Mouse (Mus musculus): ENCODE results near the gene Macrod1. TPM values are rescaled to one million over a fixed set of nuclear protein-coding genes. Genes with fewer than 3 reads are reported as not detected.
A peak's percentile ranks its signal among the peaks of the same experiment; 100 is the strongest.
"Not testable (repeated sequence)": the region's sequence is repeated elsewhere in the genome, so short reads cannot be mapped to it uniquely, and the experiment has no call there.

Macrod1 gene
- total and polyA plus RNA-seq, 3 experiments, result 0.60 TPM; not detected in 2

- no peak for ATAC-seq (ENCODE audit: extremely low read depth, insufficient number of reproducible peaks, low FRiP score, poor library complexity, severe bottlenecking)
These were observed 17.4 kb upstream of the Macrod1 start for GRCm38 (mm10) chr19:7039088-7039720.

GRCm38 (mm10) chr19:7039841-7040636 lies 16.6 kb upstream of the Macrod1 start, which contains the start of gene Stip1:
Stip1 (minus strand) TSS chr19:7039967.
- Histone ChIP-seq H3K9me3 (replicated peaks) (no peaks in the 10 kb centered on the region), H3K4me3 (ENCODE audit: low read depth, low read length) (peak within 1 kb of the TSS; percentile 85), H3K36me3 (replicated peaks) (peaks cover 33% of the 10 kb centered on the region), H3K27me3 (ENCODE audit: insufficient read depth, low read length) (peaks cover 14% of the 10 kb centered on the region; the same call in 1 of the 2 replicates), H3K4me1 (ENCODE audit: insufficient read depth, low read depth, low read length) (peaks cover 38% of the 10 kb centered on the region)
- no peak for TF ChIP-seq GATA2 (IDR thresholded peaks at IDR 0.05; ENCODE audit: borderline replicate concordance, low read depth, low read length)
- ATAC-seq (ENCODE audit: extremely low read depth, insufficient number of reproducible peaks, low FRiP score, poor library complexity, severe bottlenecking) (peak; percentile 97), DNase-seq (ENCODE audit: low spot score) (peak; percentile 100)

More at GRCm38 (mm10) chr19:7039088-7039720, 17.4 kb upstream of the Macrod1 start:
- H3K4me3 ChIP-seq (ENCODE audit: low read depth, low read length), result peak overlapping the region; percentile 85
- TF ChIP-seq TAL1 (conservative IDR thresholded peaks at IDR 0.05; ENCODE audit: low read depth, low read length) (no peak), POLR2AphosphoS5 (IDR thresholded peaks at IDR 0.05; ENCODE audit: insufficient replicate concordance, low read depth, low read length) (no peak), GATA2 (IDR thresholded peaks at IDR 0.05; ENCODE audit: borderline replicate concordance, low read depth, low read length) (no peak), CTCF (IDR thresholded peaks at IDR 0.05; ENCODE audit: low read depth, low read length) (no peak), GATA1 (IDR thresholded peaks at IDR 0.05; ENCODE audit: borderline replicate concordance, low read length) (no peak)
- DNase-seq (ENCODE audit: low spot score), result peak; percentile 52
- peaks cover 38% of the 10 kb centered on the region for H3K4me1 ChIP-seq (ENCODE audit: insufficient read depth, low read depth, low read length)
- peaks cover 8% of the 10 kb centered on the region; the same call in 1 of the 2 replicates for H3K27me3 ChIP-seq (ENCODE audit: insufficient read depth, low read length)
- H3K9me3 ChIP-seq (replicated peaks), result no peaks in the 10 kb centered on the region
- peaks cover 40% of the 10 kb centered on the region for H3K36me3 ChIP-seq (replicated peaks)

GRCm38 (mm10) chr19:7040637-7041130 lies 15.9 kb upstream of the Macrod1 start:
- TF ChIP-seq GATA2 (IDR thresholded peaks at IDR 0.05; ENCODE audit: borderline replicate concordance, low read depth, low read length) (no peak), CTCF (IDR thresholded peaks at IDR 0.05; ENCODE audit: low read depth, low read length) (no peak), TAL1 (conservative IDR thresholded peaks at IDR 0.05; ENCODE audit: low read depth, low read length) (no peak), POLR2AphosphoS5 (IDR thresholded peaks at IDR 0.05; ENCODE audit: insufficient replicate concordance, low read depth, low read length) (no peak), GATA1 (IDR thresholded peaks at IDR 0.05; ENCODE audit: borderline replicate concordance, low read length) (no peak)
- DNase-seq (ENCODE audit: low spot score) (no peak), ATAC-seq (ENCODE audit: extremely low read depth, insufficient number of reproducible peaks, low FRiP score, poor library complexity, severe bottlenecking) (no peak)
- peaks cover 18% of the 10 kb centered on the region; the same call in 1 of the 2 replicates for H3K27me3 ChIP-seq (ENCODE audit: insufficient read depth, low read length)
- H3K4me1 ChIP-seq (ENCODE audit: insufficient read depth, low read depth, low read length), result peaks cover 35% of the 10 kb centered on the region
- H3K9me3 ChIP-seq (replicated peaks), result no peaks in the 10 kb centered on the region
- H3K36me3 ChIP-seq (replicated peaks), result peaks cover 26% of the 10 kb centered on the region
- H3K4me3 ChIP-seq (ENCODE audit: low read depth, low read length), result peak overlapping the region; percentile 85

- peaks cover 19% of the 10 kb centered on the region; the same call in 1 of the 2 replicates for H3K27me3 ChIP-seq (ENCODE audit: insufficient read depth, low read length)
- no peaks in the 10 kb centered on the region for H3K9me3 ChIP-seq (replicated peaks)
- H3K4me1 ChIP-seq (ENCODE audit: insufficient read depth, low read depth, low read length), result peaks cover 34% of the 10 kb centered on the region
- DNase-seq (ENCODE audit: low spot score) (no peak), ATAC-seq (ENCODE audit: extremely low read depth, insufficient number of reproducible peaks, low FRiP score, poor library complexity, severe bottlenecking) (no peak)
- no peak overlapping the region; the same call in 1 of the 2 replicates for H3K4me3 ChIP-seq (ENCODE audit: low read depth, low read length)
- H3K36me3 ChIP-seq (replicated peaks), result peaks cover 24% of the 10 kb centered on the region
- TF ChIP-seq CTCF (IDR thresholded peaks at IDR 0.05; ENCODE audit: low read depth, low read length) (no peak), TAL1 (conservative IDR thresholded peaks at IDR 0.05; ENCODE audit: low read depth, low read length) (no peak), GATA1 (IDR thresholded peaks at IDR 0.05; ENCODE audit: borderline replicate concordance, low read length) (no peak), GATA2 (IDR thresholded peaks at IDR 0.05; ENCODE audit: borderline replicate concordance, low read depth, low read length) (no peak), POLR2AphosphoS5 (IDR thresholded peaks at IDR 0.05; ENCODE audit: insufficient replicate concordance, low read depth, low read length) (no peak)
These were observed 15.4 kb upstream of the Macrod1 start for GRCm38 (mm10) chr19:7041171-7041570.

- TF ChIP-seq CTCF (IDR thresholded peaks at IDR 0.05; ENCODE audit: low read depth, low read length), result no peak
- no peak for TF ChIP-seq POLR2AphosphoS5 (IDR thresholded peaks at IDR 0.05; ENCODE audit: insufficient replicate concordance, low read depth, low read length)
- no peak for TF ChIP-seq TAL1 (conservative IDR thresholded peaks at IDR 0.05; ENCODE audit: low read depth, low read length)
- no peak for TF ChIP-seq GATA1 (IDR thresholded peaks at IDR 0.05; ENCODE audit: borderline replicate concordance, low read length)
- TF ChIP-seq GATA2 (IDR thresholded peaks at IDR 0.05; ENCODE audit: borderline replicate concordance, low read depth, low read length), result no peak
- Histone ChIP-seq H3K27me3 (ENCODE audit: insufficient read depth, low read length) (peaks cover 32% of the 10 kb centered on the region), H3K36me3 (replicated peaks) (no peaks in the 10 kb centered on the region), H3K4me3 (ENCODE audit: low read depth, low read length) (no peak overlapping the region), H3K4me1 (ENCODE audit: insufficient read depth, low read depth, low read length) (peaks cover 10% of the 10 kb centered on the region), H3K9me3 (replicated peaks) (no peaks in the 10 kb centered on the region)
- no peak for DNase-seq (ENCODE audit: low spot score)
- ATAC-seq (ENCODE audit: extremely low read depth, insufficient number of reproducible peaks, low FRiP score, poor library complexity, severe bottlenecking), result no peak
These were observed 12.3 kb upstream of the Macrod1 start for GRCm38 (mm10) chr19:7044279-7044678.

GRCm38 (mm10) chr19:7044706-7045105 lies 11.9 kb upstream of the Macrod1 start:
- Histone ChIP-seq H3K27me3 (ENCODE audit: insufficient read depth, low read length) (peaks cover 34% of the 10 kb centered on the region), H3K36me3 (replicated peaks) (no peaks in the 10 kb centered on the region), H3K9me3 (replicated peaks) (no peaks in the 10 kb centered on the region), H3K4me3 (ENCODE audit: low read depth, low read length) (no peak overlapping the region), H3K4me1 (ENCODE audit: insufficient read depth, low read depth, low read length) (peaks cover 10% of the 10 kb centered on the region)
- ATAC-seq (ENCODE audit: extremely low read depth, insufficient number of reproducible peaks, low FRiP score, poor library complexity, severe bottlenecking) (no peak), DNase-seq (ENCODE audit: low spot score) (no peak)
- no peak for TF ChIP-seq CTCF (IDR thresholded peaks at IDR 0.05; ENCODE audit: low read depth, low read length)
- no peak for TF ChIP-seq POLR2AphosphoS5 (IDR thresholded peaks at IDR 0.05; ENCODE audit: insufficient replicate concordance, low read depth, low read length)
- no peak for TF ChIP-seq GATA2 (IDR thresholded peaks at IDR 0.05; ENCODE audit: borderline replicate concordance, low read depth, low read length)
- TF ChIP-seq GATA1 (IDR thresholded peaks at IDR 0.05; ENCODE audit: borderline replicate concordance, low read length), result no peak
- TF ChIP-seq TAL1 (conservative IDR thresholded peaks at IDR 0.05; ENCODE audit: low read depth, low read length), result no peak

GRCm38 (mm10) chr19:7053382-7053781 lies 3.2 kb upstream of the Macrod1 start:
- not testable (repeated sequence) for ATAC-seq (ENCODE audit: extremely low read depth, insufficient number of reproducible peaks, low FRiP score, poor library complexity, severe bottlenecking)

More at GRCm38 (mm10) chr19:7053382-7053781, 3.2 kb upstream of the Macrod1 start:
- H3K36me3 ChIP-seq (replicated peaks); DNase-seq (ENCODE audit: low spot score); H3K9me3 ChIP-seq (replicated peaks); H3K4me3 ChIP-seq (ENCODE audit: low read depth, low read length): not testable (repeated sequence)
- Histone ChIP-seq H3K27me3 (ENCODE audit: insufficient read depth, low read length) (peaks cover 58% of the 10 kb centered on the region), H3K4me1 (ENCODE audit: insufficient read depth, low read depth, low read length) (peaks cover 17% of the 10 kb centered on the region)
